Mouse (Mus musculus) CD8-positive naive resting alpha-beta T cell, adult 2 months (primary cell): ENCODE results near the gene Sbpl.

ENCODE experiments used
- DNase-seq, 2 experiments: peaks; one replicate each; pipeline ENCODE4 v3.0.0; 2022; ENCODE audit warnings: low read depth in 2 of 2, low spot score in 2 of 2

Sbpl gene

GRCm38 (mm10) chr17:23955174-23955573, at the start of gene Sbpl:
Gene Sbpl, minus strand, starts transcription at chr17:23955274.
- DNase-seq: no peak

GRCm38 (mm10) chr17:24004071-24004665, 49.1 kb upstream of the Sbpl start:
- no peak for DNase-seq

- no peak for DNase-seq
Observed at GRCm38 (mm10) chr17:24000404-24000803, 45.3 kb upstream of the Sbpl start.

GRCm38 (mm10) chr17:23998383-23998782, 43.3 kb upstream of the Sbpl start:
- DNase-seq: no peak

- DNase-seq: no peak
Observed at GRCm38 (mm10) chr17:23997901-23998300, 42.8 kb upstream of the Sbpl start, which contains the start of gene Prss22. Gene Prss22, minus strand, starts transcription at chr17:23998100.

- DNase-seq: no peak
Observed at GRCm38 (mm10) chr17:23995421-23995820, 40.3 kb upstream of the Sbpl start.

- DNase-seq: no peak
Observed at GRCm38 (mm10) chr17:23994667-23995066, 39.6 kb upstream of the Sbpl start.

GRCm38 (mm10) chr17:23993559-23994428, 38.7 kb upstream of the Sbpl start:
- peak; percentile 88 to 94 for DNase-seq

- no peak for DNase-seq
Observed at GRCm38 (mm10) chr17:23992789-23993553, 37.9 kb upstream of the Sbpl start.

- no peak for DNase-seq
Observed at GRCm38 (mm10) chr17:23989802-23990201, 34.7 kb upstream of the Sbpl start.

GRCm38 (mm10) chr17:23984989-23985388, 29.9 kb upstream of the Sbpl start:
- no peak for DNase-seq

- DNase-seq: no peak
Observed at GRCm38 (mm10) chr17:23982912-23983311, 27.8 kb upstream of the Sbpl start.

- peak; percentile 30 to 31 for DNase-seq
Observed at GRCm38 (mm10) chr17:23980297-23980909, 25.3 kb upstream of the Sbpl start, which contains the start of gene Prss30. Gene Prss30, minus strand, starts transcription at chr17:23980566.

GRCm38 (mm10) chr17:23979471-23979870, 24.4 kb upstream of the Sbpl start:
- DNase-seq: no peak

- no peak for DNase-seq
Observed at GRCm38 (mm10) chr17:23976665-23977064, 21.6 kb upstream of the Sbpl start.

- DNase-seq: no peak
Observed at GRCm38 (mm10) chr17:23971315-23971714, 16.2 kb upstream of the Sbpl start.

GRCm38 (mm10) chr17:23969231-23969630, 14.2 kb upstream of the Sbpl start:
- peak; percentile 67 to 81 for DNase-seq

GRCm38 (mm10) chr17:23968780-23969179, 13.7 kb upstream of the Sbpl start:
- DNase-seq: no peak

- DNase-seq: no peak
Observed at GRCm38 (mm10) chr17:23966658-23967401, 11.8 kb upstream of the Sbpl start.

- DNase-seq: no peak
Observed at GRCm38 (mm10) chr17:23965805-23966425, 10.8 kb upstream of the Sbpl start.
